Mouse (Mus musculus) 3134 (cell line): ENCODE measurements at regions not wholly inside any gene's neighbourhood (a gene's known extent, or its start where the extent isn't known, plus 50 kb on each side); places are given as distances from the start of the nearest gene placed in this dataset.

Experiments used
- DNase-seq: peaks from one replicate; pipeline ENCODE4 v3.0.0-alpha.2; 2011; ENCODE audit warnings: low spot score; ENCODE audit not compliant: insufficient read length; ENCODE audit errors: extremely low read depth

- no peak for DNase-seq
Measured at GRCm38 (mm10) chr5:27963765-27964164, 107.4 kb upstream of the Insig1 start.

- peak; percentile 15 for DNase-seq
Measured at GRCm38 (mm10) chr5:27995186-27995585, 76.0 kb upstream of the Insig1 start.

GRCm38 (mm10) chr5:27997751-27998150 is 73.4 kb upstream of the Insig1 start:
- DNase-seq: no peak

GRCm38 (mm10) chr5:28002922-28003321 is 68.2 kb upstream of the Insig1 start:
- DNase-seq: no peak

- DNase-seq: no peak
Measured at GRCm38 (mm10) chr5:28003756-28004486, 67.2 kb upstream of the Insig1 start.

GRCm38 (mm10) chr5:28004487-28004827 is 66.7 kb upstream of the Insig1 start:
- no peak for DNase-seq

GRCm38 (mm10) chr5:28009386-28009785 is 61.8 kb upstream of the Insig1 start:
- DNase-seq: no peak

GRCm38 (mm10) chr5:28009871-28010270 is 61.3 kb upstream of the Insig1 start:
- no peak for DNase-seq

- DNase-seq: no peak
Measured at GRCm38 (mm10) chr5:28010529-28010928, 60.6 kb upstream of the Insig1 start.

GRCm38 (mm10) chr5:28012496-28012895 is 58.7 kb upstream of the Insig1 start:
- DNase-seq: no peak

GRCm38 (mm10) chr5:28013619-28014273 is 57.4 kb upstream of the Insig1 start:
- peak; percentile 16 for DNase-seq

- no peak for DNase-seq
Measured at GRCm38 (mm10) chr5:28019864-28020263, 51.3 kb upstream of the Insig1 start.
